8 mouse cellular contexts compared by ENCODE assay signal in the genomic region with DNA sequence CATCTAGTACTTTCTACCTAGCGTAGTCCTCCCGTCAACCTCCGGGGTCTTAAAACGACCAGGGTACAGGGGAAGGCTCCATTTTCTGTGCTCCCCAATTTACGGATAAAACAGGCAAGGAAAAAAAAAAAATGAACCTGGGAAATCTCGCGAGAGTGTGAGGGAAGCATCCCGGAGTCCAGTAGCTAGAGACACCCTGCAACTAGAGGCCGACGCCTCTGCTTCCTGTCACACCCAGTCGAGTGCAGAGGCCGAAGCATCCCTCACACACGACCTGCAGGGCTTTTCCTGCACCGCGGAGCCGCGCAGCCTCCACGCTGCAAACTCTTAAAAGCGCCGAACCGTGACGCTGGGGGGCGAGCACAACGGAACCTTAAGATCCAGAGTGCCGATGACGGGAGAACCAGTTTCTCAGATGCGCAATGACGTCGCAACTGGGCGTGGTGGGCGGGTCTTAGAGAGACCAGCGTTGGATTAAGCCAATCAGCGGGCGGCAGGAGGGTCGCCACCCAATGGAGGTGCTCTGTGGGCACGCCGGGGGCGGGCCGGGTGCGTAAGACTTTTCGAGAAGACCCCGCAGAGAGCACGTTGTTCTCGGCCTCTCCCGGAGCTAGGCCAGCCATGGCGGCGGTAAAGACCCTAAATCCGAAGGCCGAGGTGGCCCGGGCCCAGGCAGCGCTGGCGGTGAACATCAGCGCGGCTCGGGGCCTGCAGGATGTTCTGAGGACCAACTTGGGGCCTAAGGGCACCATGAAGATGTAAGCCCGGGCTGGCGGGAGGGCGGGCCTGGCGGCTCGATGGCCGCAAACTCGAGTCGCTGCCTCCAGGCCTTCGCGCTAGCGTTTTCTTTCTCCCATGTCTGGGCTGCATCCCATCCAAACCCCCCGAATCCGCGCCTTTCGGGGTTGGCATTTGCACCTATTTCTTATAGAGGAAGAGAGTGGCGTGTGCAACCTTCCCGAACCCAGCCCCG. TPM values are rescaled to one million over a fixed set of nuclear protein-coding genes. Genes with fewer than 3 reads are reported as not detected.
DNase-seq lines count a peak whose midpoint lies in the region; ATAC-seq lines count a peak whose summit lies in the region.

Psph (minus strand) TSS at position 632 of the 973 bp plus-strand sequence.

- H3K4me2 ChIP-seq in hindbrain, embryonic 12.5 days (replicated peaks) = peak within 1 kb of the TSS; percentile 81

- ATAC-seq in hindbrain, embryonic 12.5 days (ENCODE audit: low FRiP score) = peak; percentile 100

- peak within 1 kb of the TSS; percentile 99 for H3K27ac ChIP-seq in hindbrain, embryonic 12.5 days

- peaks cover 32% of the 10 kb centered on the region for H3K36me3 ChIP-seq in hindbrain, embryonic 12.5 days

- H3K4me3 ChIP-seq in hindbrain, embryonic 12.5 days = peak within 1 kb of the TSS; percentile 94

- H3K9me3 ChIP-seq in hindbrain, embryonic 12.5 days (replicated peaks) = no peaks in the 10 kb centered on the region

- H3K9ac ChIP-seq in hindbrain, embryonic 12.5 days = peak within 1 kb of the TSS; percentile 95

- H3K4me1 ChIP-seq in hindbrain, embryonic 12.5 days = peaks cover 22% of the 10 kb centered on the region

- WGBS in hindbrain, embryonic 12.5 days = 0% methylated on average over 73 of the region's 73 CpGs

- H3K27me3 ChIP-seq in hindbrain, embryonic 12.5 days = no peaks in the 10 kb centered on the region

- DNase-seq in NIH3T3 (ENCODE audit: low read depth) = peak; percentile 99
- DNase-seq in cerebellum, postnatal 10 days = peak; percentile 99
- DNase-seq in frontal cortex, postnatal 10 days (ENCODE audit: low spot score in 2 of 2) = peak; percentile 97
- DNase-seq in layer of hippocampus, postnatal 14 days (ENCODE audit: low spot score in 2 of 2) = peak; percentile 98 to 99
- peak; percentile 96 for DNase-seq in lung, postnatal 14 days
- DNase-seq in retina, adult 2 months (ENCODE audit: low read depth, low spot score) = peak; percentile 95
- peak; percentile 95 to 96 for DNase-seq in thymus, postnatal 36 days

RNA-seq across cellular contexts. Expression of gene Psph, which starts in this region (rescaled TPM):
- polyA plus RNA-seq in hindbrain, embryonic 12.5 days (2016; fragmentation: Nextera tagmentation; extraction: Ambion mirVana) = 35.3 and 36.4 TPM in 2 replicates
- total RNA-seq in layer of hippocampus, postnatal 14 days (2021) = 10 to 100 TPM; 29.6 to 30.2 TPM

Comparison
In these comparisons a context has a peak if more than half of its experiments do, and no peak if none do; other contexts are left out.
1. Peak in every context shown above with its lines: DNase-seq, ATAC-seq, H3K4me3 ChIP-seq and H3K27ac ChIP-seq.